In genomic region chr2:150668956-150669355, GRCm38 (mm10) we compare ENCODE assay signal across 11 mouse cellular contexts. TPM values are rescaled to one million over a fixed set of nuclear protein-coding genes. Genes with fewer than 3 reads are reported as not detected.
DNase-seq lines count a peak whose midpoint lies in the region; ATAC-seq and TF ChIP-seq lines count a peak whose summit lies in the region.
"Had no signal": no experiment of that assay in that cellular context is flagged by ENCODE, and none has a peak within 500 bp of the region (broad histone marks: within the 10 kb centered on the region; RNA-seq: fewer than 3 reads in every experiment).

No protein-coding gene starts in this region.

- no peak overlapping the region for H3K9ac ChIP-seq in intestine, embryonic 14.5 days (ENCODE audit: low read length)
- no peak overlapping the region for H3K9ac ChIP-seq in intestine, embryonic 15.5 days

- peaks cover 14% of the 10 kb centered on the region; the same call in 1 of the 2 replicates for H3K4me1 ChIP-seq in intestine, embryonic 14.5 days (replicated peaks; ENCODE audit: control insufficient read depth, insufficient read depth, low read length)
- peaks cover 14% of the 10 kb centered on the region for H3K4me1 ChIP-seq in intestine, embryonic 15.5 days (replicated peaks)
- peaks cover 66% of the 10 kb centered on the region for H3K4me1 ChIP-seq in G1E (ENCODE audit: insufficient read depth, low read depth, low read length)
- peaks cover 6% of the 10 kb centered on the region; the same call in 1 of the 2 replicates for H3K4me1 ChIP-seq in bone marrow, adult 2 months (ENCODE audit: control insufficient read depth, insufficient read depth, low read length)

- peak overlapping the region; percentile 94; the same call in 1 of the 2 replicates for H3K4me2 ChIP-seq in intestine, embryonic 14.5 days (ENCODE audit: low read length)
- no peak overlapping the region for H3K4me2 ChIP-seq in intestine, embryonic 15.5 days (replicated peaks)

- no peak for ATAC-seq in intestine, embryonic 14.5 days (replicated peaks; ENCODE audit: low FRiP score, low TSS enrichment, low read depth)
- ATAC-seq in intestine, embryonic 15.5 days: no peak
- no peak for ATAC-seq in G1E (ENCODE audit: extremely low read depth, insufficient number of reproducible peaks, low FRiP score, poor library complexity, severe bottlenecking)
- no peak for ATAC-seq in cerebellum, adult (ENCODE audit: insufficient number of reproducible peaks, low FRiP score, low TSS enrichment)

- WGBS in intestine, embryonic 14.5 days: 78% methylated on average over 5 of the region's 5 CpGs
- WGBS in intestine, embryonic 15.5 days: 77% methylated on average over 5 of the region's 5 CpGs
- WGBS in bone marrow, adult 2 months: 56% methylated on average over 5 of the region's 5 CpGs

- H3K9me3 ChIP-seq in intestine, embryonic 14.5 days (ENCODE audit: control insufficient read depth, low read length): no peaks in the 10 kb centered on the region
- no peaks in the 10 kb centered on the region for H3K9me3 ChIP-seq in intestine, embryonic 15.5 days
- no peaks in the 10 kb centered on the region for H3K9me3 ChIP-seq in G1E (replicated peaks)

- H3K4me3 ChIP-seq in intestine, embryonic 14.5 days (ENCODE audit: low read depth, low read length): no peak overlapping the region
- H3K4me3 ChIP-seq in intestine, embryonic 15.5 days (replicated peaks): no peak overlapping the region
- H3K4me3 ChIP-seq in G1E (ENCODE audit: low read depth, low read length): peak overlapping the region; percentile 97; the same call in 1 of the 2 replicates
- no peak overlapping the region for H3K4me3 ChIP-seq in bone marrow, adult 2 months (replicated peaks; ENCODE audit: control insufficient read depth, low read depth, low read length)

- TF ChIP-seq CTCF in G1E (IDR thresholded peaks at IDR 0.05; ENCODE audit: low read depth, low read length): no peak
- TF ChIP-seq CTCF in bone marrow, adult 2 months (IDR thresholded peaks at IDR 0.05; ENCODE audit: control insufficient read depth, insufficient read depth, low read length): no peak

- no peaks in the 10 kb centered on the region for H3K36me3 ChIP-seq in intestine, embryonic 14.5 days (ENCODE audit: control insufficient read depth, insufficient read depth, low read length)
- H3K36me3 ChIP-seq in intestine, embryonic 15.5 days: no peaks in the 10 kb centered on the region
- peaks cover 5% of the 10 kb centered on the region for H3K36me3 ChIP-seq in G1E (replicated peaks)

- no peak for TF ChIP-seq POLR2A in bone marrow, adult 2 months (IDR thresholded peaks at IDR 0.05; ENCODE audit: borderline replicate concordance, control insufficient read depth, low read depth, low read length)

- no peaks in the 10 kb centered on the region for H3K27me3 ChIP-seq in intestine, embryonic 14.5 days (replicated peaks; ENCODE audit: control insufficient read depth, insufficient read depth, low read length)
- no peaks in the 10 kb centered on the region for H3K27me3 ChIP-seq in intestine, embryonic 15.5 days (replicated peaks)
- no peaks in the 10 kb centered on the region for H3K27me3 ChIP-seq in G1E (ENCODE audit: insufficient read depth, low read length)

- H3K27ac ChIP-seq in intestine, embryonic 14.5 days (ENCODE audit: low read depth): no peak overlapping the region
- no peak overlapping the region for H3K27ac ChIP-seq in intestine, embryonic 15.5 days
- H3K27ac ChIP-seq in bone marrow, adult 2 months (ENCODE audit: control insufficient read depth, insufficient read depth, low read depth, low read length, poor library complexity): peak overlapping the region; percentile 95; the same call in 1 of the 2 replicates

- no peak for DNase-seq in intestine, embryonic 14.5 days (ENCODE audit: low spot score)
- no peak for DNase-seq in G1E (ENCODE audit: low spot score)
- peak; percentile 52 for DNase-seq in lung, postnatal 10 days
- no peak for DNase-seq in left cerebral cortex, adult 9 months (ENCODE audit: low spot score in 2 of 2)
- DNase-seq: adrenal gland, adult 8-10 months; cerebellum, adult 8-10 months had no signal

RNA-seq across cellular contexts. Expression of gene Acss1, which starts 0.7 kb away (rescaled TPM):
- polyA plus RNA-seq in intestine, embryonic 14.5 days (2014; fragmentation: Nextera tagmentation; extraction: Ambion mirVana): 18.2 and 19.7 TPM in 2 replicates
- 20.4 and 24.6 TPM in 2 replicates for polyA plus RNA-seq in intestine, embryonic 15.5 days (2015; fragmentation: Nextera tagmentation; extraction: Ambion mirVana)
- total RNA-seq in G1E (2014; fragmentation: Nextera tagmentation) (121 and 123 TPM in 2 replicates), G1E (2017) (67.3 and 75.9 TPM in 2 replicates)
- 24.8 and 42.1 TPM in 2 replicates for polyA plus RNA-seq in G1E (2012)
- polyA plus RNA-seq in bone marrow, adult 2 months (2011; ENCODE audit: insufficient read depth, insufficient read length, low replicate concordance, missing spikeins): 31.2 and 32.1 TPM in 2 replicates

RNA-seq across cellular contexts. Expression of gene Vsx1, which starts 20.2 kb away (rescaled TPM):
- polyA plus RNA-seq in intestine, embryonic 14.5 days (2014; fragmentation: Nextera tagmentation; extraction: Ambion mirVana): not detected in 2 replicates
- not detected in 2 replicates for polyA plus RNA-seq in intestine, embryonic 15.5 days (2015; fragmentation: Nextera tagmentation; extraction: Ambion mirVana)
- total RNA-seq in G1E (2014; fragmentation: Nextera tagmentation) (not detected in 2 replicates), G1E (2017) (0.05 TPM in 1 of 2 replicates, not detected in the other)
- not detected in 2 replicates for polyA plus RNA-seq in G1E (2012)
- polyA plus RNA-seq in bone marrow, adult 2 months (2011; ENCODE audit: insufficient read depth, insufficient read length, low replicate concordance, missing spikeins): 0.80 and 1.2 TPM in 2 replicates
- total RNA-seq: adrenal gland, adult 8-10 months; left cerebral cortex, postnatal 10 days had no signal
- polyA plus RNA-seq: heart, embryonic 16.5 days had no signal
